Mouse (Mus musculus): ENCODE measurements at regions not wholly inside any gene's neighbourhood (a gene's known extent, or its start where the extent isn't known, plus 50 kb on each side); places are given as distances from the start of the nearest gene placed in this dataset.

DNA sequence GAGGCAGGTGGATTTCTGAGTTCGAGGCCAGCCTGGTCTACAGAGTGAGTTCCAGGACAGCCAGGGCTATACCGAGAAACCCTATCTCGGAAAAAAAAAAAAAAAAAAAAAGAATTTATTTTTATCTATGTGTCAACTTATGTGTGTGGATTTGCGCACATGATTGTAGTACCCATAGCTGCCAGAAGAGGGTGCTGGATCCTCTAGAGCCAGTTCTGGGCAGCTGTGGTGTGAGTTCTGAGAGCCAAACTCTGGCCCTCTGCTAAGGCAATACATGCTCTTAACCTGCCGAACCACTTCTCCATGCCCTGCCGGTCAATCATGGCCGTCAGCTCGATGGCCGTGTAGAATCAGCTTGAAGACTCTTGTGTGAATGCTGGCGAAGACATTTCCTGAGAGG is 138.0 kb upstream of the Mrps10 start:
- in situ Hi-C loops (cut with MboI; ENCODE audit: unreplicated experiment in 2 of 2), result no loop called here

DNA sequence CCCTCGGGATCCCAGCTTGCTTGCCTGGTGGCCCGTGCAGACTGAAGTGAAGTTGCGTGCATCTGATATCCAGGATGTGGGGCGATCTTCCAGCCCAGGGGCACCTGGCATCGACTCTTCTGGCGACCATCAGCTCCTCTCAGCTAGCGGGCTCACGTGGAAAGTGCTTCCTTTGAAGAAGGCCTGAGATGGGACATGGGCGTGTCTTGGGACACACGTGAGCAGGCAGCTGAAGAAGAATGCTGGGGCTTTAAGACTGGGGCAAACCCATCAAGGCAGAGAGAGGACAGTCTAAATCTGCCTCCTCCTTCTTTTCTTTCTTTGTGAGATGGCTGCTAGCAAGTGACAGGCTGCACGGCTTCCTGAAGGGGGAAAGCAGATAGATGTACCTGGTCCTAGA is 142.3 kb upstream of the Mrps10 start:
- in situ Hi-C loops (cut with MboI; ENCODE audit: unreplicated experiment in 2 of 2), result no loop called here

DNA sequence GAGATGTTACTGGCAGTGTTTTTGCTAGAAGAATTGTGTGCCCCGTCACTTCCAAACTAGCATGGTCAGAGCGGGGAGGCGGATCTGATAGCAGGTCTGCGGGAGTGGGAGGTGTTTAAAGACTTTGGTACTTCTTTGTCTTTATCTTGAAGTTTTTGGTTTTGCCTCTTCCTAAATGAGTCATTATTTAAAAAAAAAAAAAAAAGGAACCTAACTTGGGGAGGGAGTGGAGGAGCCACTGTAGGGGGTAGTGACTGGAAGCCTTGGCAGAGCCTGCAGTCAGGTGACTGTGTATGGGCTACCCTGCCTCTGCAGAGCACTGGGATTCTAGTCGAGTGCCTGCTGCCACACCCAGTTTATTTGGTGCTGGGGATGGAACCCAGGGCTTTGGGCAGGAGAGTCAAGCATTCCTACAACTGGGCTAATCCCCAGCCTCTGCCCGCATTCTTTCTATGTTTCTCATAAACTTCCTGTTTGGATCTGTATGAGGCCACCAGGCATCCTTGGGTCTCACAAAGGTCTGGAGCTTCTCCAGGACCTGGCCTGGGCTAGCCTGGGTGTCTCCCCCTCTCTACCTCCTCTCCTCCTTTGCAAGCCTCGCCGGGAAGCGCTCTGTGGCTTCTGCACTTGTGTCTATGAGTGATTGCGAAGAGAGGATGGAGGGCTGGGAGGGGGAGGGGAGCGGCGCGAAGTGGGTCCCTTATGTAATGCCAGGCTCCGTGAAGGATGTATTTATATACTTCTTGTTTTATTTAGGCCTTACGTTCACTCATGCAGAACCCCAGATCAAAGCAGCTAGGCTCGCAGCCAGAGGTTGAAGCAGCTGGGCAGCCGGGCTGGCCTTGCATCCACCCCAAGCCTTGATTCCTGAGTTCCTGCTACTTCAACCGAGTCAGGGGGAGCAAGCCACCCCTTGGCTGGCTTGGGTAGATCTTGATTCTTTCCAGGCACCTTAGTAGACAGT is 143.1 kb upstream of the Mrps10 start:
- in situ Hi-C loops (cut with MboI; ENCODE audit: unreplicated experiment in 2 of 2), result no loop called here

DNA sequence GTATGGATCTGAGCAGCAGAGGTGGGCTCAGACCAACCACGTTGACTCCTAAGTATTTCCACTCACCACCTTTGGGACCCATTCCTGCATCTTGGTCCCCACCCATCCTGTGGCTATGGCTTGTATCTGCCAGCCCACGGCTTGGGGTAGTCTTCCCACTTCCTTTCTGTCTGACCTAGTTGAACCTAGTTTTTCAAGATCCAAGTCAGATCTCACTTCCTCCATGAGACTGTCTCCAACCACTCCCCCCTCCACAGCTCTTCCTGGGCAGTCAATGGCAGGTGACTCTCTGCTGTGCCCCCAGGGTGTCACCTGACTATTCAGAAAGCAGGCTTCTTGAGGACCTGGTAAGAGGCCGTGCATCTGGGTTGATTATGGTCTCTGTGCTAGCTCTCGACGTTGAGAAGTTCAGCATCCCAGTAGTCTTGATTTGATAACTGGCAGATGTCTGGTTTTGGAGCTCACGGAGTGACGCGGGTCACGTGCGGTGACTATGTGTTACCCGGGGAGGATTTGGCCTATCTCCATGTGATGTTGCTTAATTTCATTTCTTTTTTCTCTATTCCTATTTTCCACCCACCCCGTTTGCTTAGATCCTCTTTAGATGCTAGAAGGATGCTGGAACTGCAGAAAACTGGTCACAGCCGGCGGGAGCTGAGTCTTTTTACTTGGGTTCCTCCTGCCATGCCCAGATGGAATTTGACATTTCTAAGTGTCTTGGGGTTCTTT is 147.5 kb upstream of the Mrps10 start:
- in situ Hi-C loops (cut with MboI; ENCODE audit: unreplicated experiment in 2 of 2), result no loop called here

DNA sequence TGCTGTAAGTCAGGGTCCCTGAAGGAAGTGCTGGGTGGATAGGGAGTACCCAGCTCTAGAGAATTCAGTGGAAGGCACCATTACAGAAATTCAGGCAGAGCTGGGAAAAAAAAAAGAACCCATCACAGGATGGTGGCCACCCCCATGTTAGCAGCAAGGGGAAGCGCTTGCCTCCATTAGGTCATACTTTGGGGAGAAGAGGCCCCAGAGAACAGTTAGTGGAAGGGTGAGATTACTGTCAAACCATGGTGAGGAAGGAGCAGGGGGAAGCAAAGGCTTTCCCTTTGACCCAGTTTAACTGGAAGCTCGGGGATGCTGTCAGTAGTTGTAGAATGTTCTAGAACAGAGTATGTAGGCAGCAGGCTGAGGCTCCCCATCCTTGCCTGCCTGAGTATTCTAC is 148.8 kb upstream of the Mrps10 start:
- in situ Hi-C loops (cut with MboI; ENCODE audit: unreplicated experiment in 2 of 2), result no loop called here

DNA sequence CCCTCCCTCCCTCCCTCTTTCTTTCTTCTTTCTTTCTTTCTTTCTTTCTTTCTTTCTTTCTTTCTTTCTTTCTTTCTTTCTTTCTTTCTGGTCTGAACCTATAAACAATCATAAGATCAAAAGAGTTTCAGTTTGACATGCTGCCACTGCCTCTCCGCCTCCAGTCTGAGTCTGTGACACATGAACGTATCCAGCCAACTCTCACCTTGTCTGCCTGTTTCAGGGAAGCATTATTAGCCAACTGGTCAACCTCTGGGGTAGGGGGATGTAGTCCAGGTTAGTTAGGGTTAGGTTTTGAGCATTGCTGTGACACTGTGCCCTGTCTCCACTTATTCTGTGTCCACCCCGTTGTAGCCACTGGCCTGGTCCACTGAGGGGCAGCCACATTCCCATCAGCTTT is 152.2 kb upstream of the Mrps10 start:
- in situ Hi-C loops (cut with MboI; ENCODE audit: unreplicated experiment in 2 of 2), result no loop called here

DNA sequence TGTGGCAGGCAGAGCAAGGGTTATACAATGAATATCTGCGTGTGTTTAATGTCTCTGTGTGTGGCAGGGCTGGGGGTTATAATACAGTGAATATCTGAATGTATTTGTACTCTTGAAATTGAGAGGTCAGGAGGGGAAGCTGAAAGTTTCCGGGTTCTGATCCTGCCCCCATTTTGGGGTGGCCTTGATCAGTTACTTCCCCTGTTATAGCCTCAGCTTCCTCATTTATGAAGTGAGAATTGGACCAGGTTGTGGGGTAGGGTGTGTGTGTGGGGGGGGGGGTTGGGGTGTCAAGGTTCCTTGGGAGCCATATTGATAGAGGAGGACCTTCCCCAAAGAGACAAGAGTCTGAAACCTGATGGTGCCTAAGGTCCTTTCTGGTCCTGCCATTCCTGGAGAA is 152.8 kb upstream of the Mrps10 start:
- in situ Hi-C loops (cut with MboI; ENCODE audit: unreplicated experiment in 2 of 2), result no loop called here

DNA sequence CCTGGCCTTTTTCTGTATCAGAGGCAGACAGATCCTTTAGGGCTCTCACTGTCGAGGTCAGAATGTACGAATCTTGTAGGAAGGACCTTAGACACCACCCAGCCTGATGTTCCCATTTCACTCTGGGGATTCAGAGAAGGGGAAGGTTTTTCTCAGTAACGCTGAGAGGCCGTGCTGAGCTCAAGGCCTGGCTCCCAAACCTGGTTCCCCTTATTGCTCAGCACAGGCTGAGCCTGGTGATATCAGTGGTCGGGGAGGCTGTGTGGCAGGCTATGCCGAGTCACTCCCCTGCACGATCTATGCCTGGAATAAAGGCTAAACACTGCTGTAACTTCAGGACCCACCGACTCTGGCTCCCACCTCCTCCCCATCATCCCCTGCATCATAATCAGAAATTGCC is 154.6 kb upstream of the Mrps10 start:
- in situ Hi-C loops (cut with MboI; ENCODE audit: unreplicated experiment in 2 of 2), result no loop called here

DNA sequence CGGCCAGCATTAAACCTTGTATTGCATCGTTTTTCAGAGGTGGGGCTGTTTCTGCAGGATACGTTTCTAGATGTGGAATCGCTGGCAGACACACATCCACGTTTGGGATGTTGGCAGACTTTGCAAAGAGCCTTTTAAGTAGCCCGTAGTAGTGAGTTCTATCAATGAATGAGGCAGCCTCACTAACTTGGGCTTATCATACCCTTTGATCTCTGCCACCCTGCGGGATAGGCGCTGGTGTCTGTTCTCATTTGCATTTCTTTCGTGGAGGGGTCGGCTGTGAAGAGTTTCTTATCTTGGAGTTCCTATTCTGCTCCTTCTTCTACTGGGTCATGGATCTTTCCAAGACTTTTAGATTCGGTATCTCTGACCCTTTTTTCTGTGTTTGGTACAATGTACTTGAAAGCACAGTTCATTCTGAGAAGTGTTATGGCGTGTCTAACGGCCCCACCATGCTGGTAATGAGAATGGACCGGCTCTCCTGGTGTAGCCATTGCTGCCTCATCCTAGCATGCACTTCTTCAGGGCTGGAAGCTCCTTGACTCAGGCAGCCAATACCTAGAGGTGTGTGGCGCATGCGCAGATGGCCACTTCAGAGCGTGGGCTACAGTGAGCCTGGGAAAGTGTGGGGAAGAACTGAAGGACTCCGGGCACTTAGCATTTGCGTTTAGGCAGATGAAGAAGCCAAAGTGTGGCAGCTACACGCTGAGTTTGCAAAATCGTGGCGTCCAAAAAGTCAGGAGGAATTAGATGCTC is 158.1 kb upstream of the Mrps10 start:
- in situ Hi-C loops (cut with MboI; ENCODE audit: unreplicated experiment in 2 of 2), result no loop called here

DNA sequence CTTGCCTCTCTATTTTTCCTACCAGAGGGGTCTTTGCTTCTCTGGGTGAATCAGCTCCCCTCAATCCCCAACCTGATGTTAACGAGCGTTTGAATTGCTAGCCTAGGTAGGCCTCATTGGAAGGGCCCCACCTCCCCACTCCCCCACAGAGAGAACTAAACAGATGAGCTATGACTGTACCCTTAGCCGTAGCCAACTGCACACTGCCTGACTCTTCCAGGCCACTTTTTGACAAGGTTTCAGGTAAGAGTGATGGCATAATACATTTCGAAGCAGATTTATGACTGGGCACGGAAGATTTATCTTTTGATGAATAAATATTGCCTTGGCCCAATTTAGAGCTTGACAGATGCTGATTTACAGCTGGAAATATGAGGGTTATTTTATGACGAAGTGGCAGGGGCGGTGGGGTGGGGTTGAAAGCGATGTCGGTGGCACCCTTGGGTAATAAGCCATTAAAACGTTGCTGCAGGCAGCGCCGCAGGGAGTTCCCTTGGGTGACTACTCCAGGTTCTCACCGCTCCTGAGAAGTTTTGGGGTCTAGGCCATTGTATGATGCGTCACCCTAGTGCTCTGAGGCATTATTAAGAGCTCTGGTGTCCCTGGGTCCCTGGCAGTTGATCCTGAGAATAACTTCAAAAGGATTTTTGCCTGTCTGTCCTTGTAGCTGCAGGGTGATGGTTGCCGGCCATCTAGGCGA is 159.7 kb upstream of the Mrps10 start:
- in situ Hi-C loops (cut with MboI; ENCODE audit: unreplicated experiment in 2 of 2), result no loop called here

DNA sequence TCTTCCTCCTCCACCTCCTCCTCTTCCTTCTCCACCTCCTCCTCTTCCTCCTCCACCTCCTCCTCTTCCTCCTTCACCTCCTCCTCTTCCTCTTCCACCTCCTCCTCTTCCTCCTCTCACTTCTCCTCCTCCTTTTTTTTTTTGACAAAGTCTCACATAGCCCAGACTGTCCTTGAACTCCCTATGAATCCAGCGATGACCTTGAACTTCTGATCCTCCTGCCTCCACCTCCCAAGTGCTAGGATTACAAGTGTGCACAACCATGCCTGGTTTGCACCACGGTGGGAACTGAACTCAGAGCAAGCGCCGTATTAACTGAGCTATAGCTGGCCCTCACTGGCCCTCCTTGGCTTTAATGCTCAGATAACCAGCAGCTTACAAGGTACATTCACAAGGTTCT is 161.2 kb upstream of the Mrps10 start:
- in situ Hi-C loops (cut with MboI; ENCODE audit: unreplicated experiment in 2 of 2), result no loop called here

DNA sequence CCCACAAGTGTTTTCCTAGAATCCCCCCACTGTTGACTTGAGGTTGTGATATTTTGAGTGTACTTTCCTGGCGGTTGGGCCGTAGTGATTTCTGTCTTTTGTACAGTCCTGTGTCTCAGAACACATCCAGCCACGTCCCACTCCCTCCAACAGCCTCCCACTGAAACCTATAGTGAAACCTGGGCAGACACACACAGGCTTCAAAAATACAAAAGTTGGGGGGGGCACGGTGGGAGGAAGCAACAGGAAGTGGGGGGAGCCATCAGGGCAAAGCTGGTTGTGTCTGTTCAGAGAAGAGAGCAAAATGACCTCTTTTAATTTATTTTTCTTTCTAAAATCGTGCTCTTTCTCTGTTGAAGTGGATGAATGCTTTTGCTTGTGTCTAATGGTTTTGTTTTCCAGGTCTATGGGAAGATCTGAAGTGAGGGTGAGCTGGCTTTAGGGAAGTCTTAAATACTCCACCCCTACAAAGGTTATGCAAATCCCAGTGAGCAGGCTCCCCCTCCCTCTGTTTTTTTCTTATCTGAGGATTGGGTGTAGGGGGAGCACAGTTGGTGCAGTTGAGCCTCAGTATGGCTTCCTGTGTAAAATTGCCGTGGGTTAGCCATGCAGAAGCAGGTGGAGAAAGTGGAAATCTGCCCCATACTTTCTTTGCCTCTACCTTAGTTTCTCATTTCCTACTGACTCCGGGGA is 164.1 kb upstream of the Mrps10 start:
- in situ Hi-C loops (cut with MboI; ENCODE audit: unreplicated experiment in 2 of 2), result no loop called here

DNA sequence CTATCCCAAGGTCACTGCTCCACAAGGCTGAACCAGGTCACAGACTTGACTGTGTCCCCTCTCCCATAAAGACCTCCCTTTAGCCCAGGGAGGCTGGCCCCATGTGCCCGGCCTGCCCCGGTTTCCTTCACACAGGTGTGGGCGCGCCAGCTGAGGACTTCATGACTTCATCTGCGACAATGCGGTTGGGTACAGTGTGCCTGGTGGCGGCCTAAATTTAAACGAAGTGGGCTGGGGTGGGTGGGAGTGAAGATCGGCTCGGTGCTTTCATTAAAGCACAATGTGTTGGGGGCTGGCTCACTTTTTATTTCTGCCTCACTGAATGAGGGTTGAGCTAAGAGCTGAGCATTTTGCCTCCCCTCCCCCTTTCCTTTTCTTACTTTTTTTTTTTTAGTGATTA is 169.5 kb upstream of the Mrps10 start:
- in situ Hi-C loops (cut with MboI; ENCODE audit: unreplicated experiment in 2 of 2), result no loop called here

DNA sequence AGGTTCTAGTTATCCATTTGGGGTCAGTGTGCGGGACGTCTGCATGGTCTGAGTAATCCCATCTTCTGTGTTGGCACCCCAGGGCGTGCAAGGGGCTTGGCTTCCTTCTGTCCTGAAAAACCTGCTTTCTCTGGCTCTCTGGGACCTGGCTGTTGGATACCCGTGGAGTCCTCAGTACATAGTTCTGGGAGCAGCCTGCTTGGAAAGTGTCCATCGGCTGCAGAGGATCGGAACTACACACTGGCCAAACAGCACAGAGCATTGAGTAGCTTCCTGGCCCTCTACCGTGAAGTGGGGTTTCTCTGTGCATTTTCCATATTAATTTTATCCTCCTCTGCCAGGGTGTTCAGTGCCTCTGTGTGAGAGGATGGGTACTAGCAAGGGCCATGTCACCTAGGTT is 170.7 kb upstream of the Mrps10 start:
- in situ Hi-C loops (cut with MboI; ENCODE audit: unreplicated experiment in 2 of 2), result no loop called here

DNA sequence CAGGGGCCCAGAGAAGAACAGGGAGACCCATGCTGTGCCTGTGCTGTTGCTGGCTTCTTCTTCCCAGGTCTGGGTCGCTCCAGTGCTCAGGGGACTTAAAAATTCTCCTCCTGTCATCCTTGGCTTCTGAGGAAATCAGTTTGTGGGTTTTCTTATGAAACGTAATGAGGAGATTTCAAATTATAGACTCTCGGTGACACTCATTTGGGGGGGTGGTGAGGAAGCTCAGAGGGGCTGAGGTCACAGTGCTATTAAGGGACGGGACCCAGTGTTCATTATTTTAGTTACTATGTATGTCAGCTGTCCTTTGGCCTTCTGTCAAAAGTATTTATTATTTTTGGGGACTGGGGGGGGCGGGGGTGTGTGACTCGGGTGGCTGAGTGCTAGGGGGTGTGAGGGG is 171.7 kb upstream of the Mrps10 start:
- in situ Hi-C loops (cut with MboI; ENCODE audit: unreplicated experiment in 2 of 2), result no loop called here

DNA sequence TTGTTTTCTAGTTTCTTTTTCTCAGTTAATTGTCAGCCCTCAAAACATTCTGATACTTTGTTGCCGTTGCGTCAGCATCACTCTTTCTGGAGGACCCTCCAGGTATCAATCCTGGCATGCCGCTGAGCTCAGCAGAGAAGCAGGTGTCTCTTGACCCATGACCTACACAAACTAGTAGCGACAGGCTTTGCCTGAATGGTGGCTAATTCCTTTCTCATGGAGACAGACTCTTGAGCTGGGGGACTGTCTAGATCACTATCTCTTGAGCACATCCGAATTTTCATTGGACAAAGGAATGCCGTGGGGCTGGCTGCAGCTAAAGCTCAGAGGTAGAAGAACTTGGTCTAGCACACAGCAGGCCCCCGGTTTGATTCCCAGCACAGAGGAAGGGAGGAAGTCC is 172.7 kb upstream of the Mrps10 start:
- in situ Hi-C loops (cut with MboI; ENCODE audit: unreplicated experiment in 2 of 2), result no loop called here

DNA sequence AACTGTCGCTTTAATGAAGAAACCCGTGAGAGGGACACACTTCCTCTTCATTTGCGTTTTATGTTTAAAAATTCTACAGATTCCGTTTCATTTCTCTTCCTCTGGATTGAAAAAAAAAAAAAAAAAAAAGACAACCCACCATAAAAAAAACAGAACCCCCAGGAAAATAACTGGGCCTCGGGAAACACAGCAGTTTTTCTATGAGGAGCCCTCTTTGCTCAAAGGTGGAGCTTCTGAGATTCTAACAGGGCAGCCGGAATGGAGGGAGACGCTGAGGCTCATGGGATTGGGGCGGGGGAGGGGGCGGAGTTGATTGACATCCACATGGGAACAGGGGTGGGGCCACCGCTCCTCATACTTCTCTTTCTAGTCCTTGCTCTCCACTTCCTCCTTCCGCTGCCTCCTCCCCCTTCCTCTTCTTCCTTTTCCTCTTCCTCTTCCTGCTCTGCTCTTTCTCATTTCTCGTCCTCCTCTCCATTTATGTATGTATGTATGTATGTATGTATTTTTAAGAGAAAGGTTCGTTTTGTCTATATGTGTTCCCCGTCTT is 174.1 kb upstream of the Mrps10 start:
- in situ Hi-C loops (cut with MboI; ENCODE audit: unreplicated experiment in 2 of 2), result no loop called here

DNA sequence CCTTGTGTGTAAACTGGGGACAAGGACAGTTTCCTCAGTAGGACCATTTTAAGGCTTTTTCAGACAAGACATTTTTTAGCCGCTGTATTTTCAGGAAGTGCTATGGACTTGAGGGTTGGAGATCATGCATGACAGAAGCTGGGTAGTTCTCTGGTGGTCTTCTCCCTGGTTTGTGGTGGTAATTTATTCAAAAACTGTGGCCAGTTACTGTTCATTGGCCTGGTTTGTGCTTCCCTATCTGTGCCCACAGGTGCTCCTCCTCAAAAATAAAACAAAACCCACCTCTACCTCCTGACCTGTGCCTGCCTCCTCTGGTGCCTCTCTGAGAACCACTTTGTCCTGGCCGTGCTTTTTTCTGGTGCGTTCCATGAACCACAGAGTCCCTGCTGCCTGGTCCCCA is 177.3 kb upstream of the Mrps10 start:
- in situ Hi-C loops (cut with MboI; ENCODE audit: unreplicated experiment in 2 of 2), result no loop called here

DNA sequence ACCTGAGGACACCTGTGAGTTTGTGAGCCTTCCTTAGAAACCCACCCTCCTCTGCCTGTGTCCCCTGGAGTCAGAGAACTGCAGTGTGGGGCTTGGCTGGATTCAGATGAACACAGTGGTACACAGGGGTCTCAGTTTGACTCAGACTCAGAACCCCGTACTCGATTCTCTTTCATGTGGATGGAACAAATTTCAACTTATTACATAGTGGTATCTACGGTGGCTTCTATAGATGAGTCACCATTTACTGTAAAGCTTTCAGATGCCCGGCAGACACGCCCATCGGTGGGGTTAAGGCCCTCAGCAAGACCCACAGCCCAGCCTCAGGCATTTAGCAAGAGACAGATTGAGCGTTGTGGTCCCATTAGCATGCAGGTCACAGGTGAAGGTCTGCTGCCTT is 178.9 kb upstream of the Mrps10 start:
- in situ Hi-C loops (cut with MboI; ENCODE audit: unreplicated experiment in 2 of 2), result no loop called here

DNA sequence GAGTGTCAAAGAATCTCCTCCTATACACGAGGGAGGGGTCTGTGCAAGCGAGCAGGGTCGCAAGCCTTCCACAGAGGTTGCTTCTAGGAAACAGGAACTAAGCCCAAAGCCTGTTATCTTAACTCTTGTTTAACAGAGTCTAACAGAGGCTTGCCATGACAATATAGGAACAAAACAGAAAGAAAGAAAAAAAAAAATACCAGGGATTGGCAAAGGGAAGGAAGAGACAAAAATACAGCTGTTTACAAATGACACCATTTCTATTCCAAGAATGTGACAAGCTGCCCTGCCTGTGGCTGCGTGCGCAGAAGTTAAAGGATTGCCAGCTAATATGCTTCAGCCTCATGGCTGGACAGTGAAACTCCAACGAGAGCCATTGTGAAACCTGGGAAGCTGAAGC is 173.8 kb upstream of the Ubr2 start:
- in situ Hi-C loops (cut with MboI; ENCODE audit: unreplicated experiment in 2 of 2), result no loop called here
